Mouse (Mus musculus): ENCODE data around the gene Dlx6. TPM values are rescaled to one million over a fixed set of nuclear protein-coding genes. Genes with fewer than 3 reads are reported as not detected.

Gene Dlx6
- polyA plus RNA-seq, 1 experiment from 2014 or later = 3.6 TPM

Other genes starting within 250 kb of the Dlx6 start
- 14.8 and 19.0 TPM in 2 replicates for gene Dlx5, start 18.8 kb downstream of the Dlx6 start, polyA plus RNA-seq (2015; fragmentation: Nextera tagmentation; extraction: Ambion mirVana)
- 6.4 and 6.9 TPM in 2 replicates for gene Sdhaf3, start 92.7 kb downstream of the Dlx6 start, polyA plus RNA-seq (2015; fragmentation: Nextera tagmentation; extraction: Ambion mirVana)